Mouse (Mus musculus) heart, postnatal 0 days (tissue): Measurements from ENCODE around the gene Ticrr. TPM values are rescaled to one million over a fixed set of nuclear protein-coding genes. Genes with fewer than 3 reads are reported as not detected.

ENCODE experiments used
- ATAC-seq: fragments of 200-750 bp; cut with Nextera tagmentation; 2 replicates; pipeline ENCODE4 v1.8.0; 2017; ENCODE audit warnings: low read depth, moderate number of reproducible peaks, moderate library complexity; ENCODE audit not compliant: insufficient read depth
- DNase-seq: peaks from one replicate; pipeline ENCODE4 v3.0.0-alpha.2; 2016; ENCODE audit warnings: low spot score
- H3K27ac ChIP-seq: fragments of 300-500 bp; sonication (generic); 2 replicates; pipeline ENCODE4 v1.5.1; 2014; ENCODE audit warnings: low read depth, mild to moderate bottlenecking
- H3K27me3 ChIP-seq: fragments of 300-500 bp; sonication (generic); 2 replicates; pipeline ENCODE4 v1.6.1; 2014; ENCODE audit warnings: low read length, mixed read lengths; ENCODE audit not compliant: control insufficient read depth, insufficient read depth
- H3K36me3 ChIP-seq: fragments of 300-500 bp; sonication (generic); replicated peaks from 2 replicates; pipeline ENCODE4 v1.6.1; 2014; ENCODE audit warnings: low read length, mixed read lengths; ENCODE audit not compliant: control insufficient read depth, insufficient read depth
- H3K4me1 ChIP-seq: fragments of 300-500 bp; sonication (generic); 2 replicates; pipeline ENCODE4 v1.6.1; 2014; ENCODE audit warnings: antibody characterized with exemption; ENCODE audit not compliant: control insufficient read depth, insufficient read depth
- H3K4me2 ChIP-seq: fragments of 300-500 bp; sonication (generic); 2 replicates; pipeline ENCODE4 v1.6.1; 2014; ENCODE audit warnings: low read depth, mild to moderate bottlenecking, low read length, moderate library complexity
- H3K4me3 ChIP-seq: fragments of 300-500 bp; sonication (generic); 2 replicates; pipeline ENCODE4 v1.5.1; 2014; ENCODE audit warnings: low read depth, low read length
- H3K9ac ChIP-seq: fragments of 300-500 bp; sonication (generic); replicated peaks from 2 replicates; pipeline ENCODE4 v1.6.1; 2014; ENCODE audit warnings: low read depth, low read length, mixed read lengths
- H3K9me3 ChIP-seq: fragments of 300-500 bp; sonication (generic); replicated peaks from 2 replicates; pipeline ENCODE4 v1.6.1; 2016; ENCODE audit warnings: low read length; ENCODE audit not compliant: control insufficient read depth
- CTCF ChIP-seq: IDR thresholded peaks from 2 replicates; pipeline ENCODE4 v1.5.1; 2016; ENCODE audit warnings: antibody characterized with exemption, control low read depth, low read depth
- EP300 ChIP-seq: IDR thresholded peaks from 2 replicates; pipeline ENCODE4 v1.6.1; 2016; ENCODE audit warnings: antibody characterized with exemption, low read depth
- WGBS: fragments of 180-500 bp; shearing (Covaris S2); extraction: QIAGEN DNeasy Blood & Tissue Kit; methylation state at CpG from one replicate; pipeline ENCODE4 v1.1.7; 2014; 5-methylcytosine and 5-hydroxymethylcytosine counted together
- polyA plus RNA-seq: library from polyadenylated mRNA; unstranded; fragments of >200 nt; fragmentation: Nextera tagmentation; extraction: Ambion mirVana; gene quantifications from 2 replicates; pipeline ENCODE4 v1.2.1, GENCODE M21; 2015
- total RNA-seq: library from RNA; depleted of rRNA; stranded (reverse); fragments of >200 nt; gene quantifications from 2 replicates; pipeline ENCODE4 v1.2.3, GENCODE M21; 2014; ENCODE audit warnings: low replicate concordance; rRNA removed

Ticrr gene
- total and polyA plus RNA-seq, 2 experiments from 2014 or later, result 0.74 to 2.2 TPM

DNA sequence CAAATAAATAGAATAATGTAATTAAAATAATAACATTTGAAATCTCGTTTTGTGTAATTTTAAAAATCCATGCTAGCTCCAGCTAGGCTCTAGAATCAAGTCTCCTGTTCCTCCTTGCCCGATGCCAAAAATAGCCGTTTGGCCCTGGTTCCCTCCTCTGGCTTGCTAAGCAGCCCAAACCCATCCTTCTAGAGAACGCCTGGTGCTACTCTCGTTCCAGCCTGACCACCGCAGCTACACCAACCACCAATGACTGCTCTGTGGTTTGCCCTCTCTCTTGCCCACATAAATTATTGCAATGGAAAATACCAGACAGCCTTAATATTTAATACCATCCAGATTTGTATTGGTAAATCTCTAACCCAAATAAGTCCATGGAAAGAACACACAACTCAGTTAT lies 87.7 kb downstream of the Ticrr start:
- no peaks in the 10 kb centered on the region for H3K27me3 ChIP-seq
- peaks cover 8% of the 10 kb centered on the region; the same call in 1 of the 2 replicates for H3K4me1 ChIP-seq
- H3K36me3 ChIP-seq, result no peaks in the 10 kb centered on the region
- TF ChIP-seq CTCF, result no peak
- TF ChIP-seq EP300, result no peak
- no peak overlapping the region for H3K4me2 ChIP-seq
- no peak for DNase-seq
- 52% methylated on average over 6 of the region's 6 CpGs for WGBS
- ATAC-seq, result no peak
- H3K9me3 ChIP-seq, result no peaks in the 10 kb centered on the region
- no peak overlapping the region for H3K4me3 ChIP-seq
- H3K9ac ChIP-seq, result no peak overlapping the region
- H3K27ac ChIP-seq, result no peak overlapping the region

Other genes with a start within 250 kb of the Ticrr start
- 32.6 and 87.4 TPM in 2 replicates for gene Polg, start 193.8 kb upstream of the Ticrr start, total RNA-seq
- gene Polg, start 193.8 kb upstream of the Ticrr start, polyA plus RNA-seq, result 15.9 and 17.1 TPM in 2 replicates
- gene Rhcg, start 42.5 kb upstream of the Ticrr start, total RNA-seq, result 0.04 and 0.19 TPM in 2 replicates
- 0.40 and 0.44 TPM in 2 replicates for gene Rhcg, start 42.5 kb upstream of the Ticrr start, polyA plus RNA-seq
- gene Kif7, start 55.5 kb downstream of the Ticrr start, total RNA-seq, result 1.7 and 2.0 TPM in 2 replicates
- gene Kif7, start 55.5 kb downstream of the Ticrr start, polyA plus RNA-seq, result 0.92 and 0.93 TPM in 2 replicates
- not detected in 2 replicates for gene Plin1, start 72.7 kb downstream of the Ticrr start, total RNA-seq
- 0.11 and 0.41 TPM in 2 replicates for gene Plin1, start 72.7 kb downstream of the Ticrr start, polyA plus RNA-seq
- 0.04 and 3.4 TPM in 2 replicates for gene Pex11a, start 82.9 kb downstream of the Ticrr start, total RNA-seq
- gene Pex11a, start 82.9 kb downstream of the Ticrr start, polyA plus RNA-seq, result 9.4 and 11.6 TPM in 2 replicates
- not detected in 2 replicates for gene Wdr93, start 83.0 kb downstream of the Ticrr start, total RNA-seq
- gene Wdr93, start 83.0 kb downstream of the Ticrr start, polyA plus RNA-seq, result 0.05 TPM in 1 of 2 replicates, not detected in the other
- gene Mesp1, start 133.6 kb downstream of the Ticrr start, total RNA-seq, result not detected in 2 replicates
- not detected in 2 replicates for gene Mesp1, start 133.6 kb downstream of the Ticrr start, polyA plus RNA-seq
- not detected in 2 replicates for gene Mesp2, start 150.5 kb downstream of the Ticrr start, total RNA-seq
- gene Mesp2, start 150.5 kb downstream of the Ticrr start, polyA plus RNA-seq, result 0.10 and 0.11 TPM in 2 replicates
- 13.4 and 15.6 TPM in 2 replicates for gene Anpep, start 200.9 kb downstream of the Ticrr start, total RNA-seq
- 6.9 and 8.3 TPM in 2 replicates for gene Anpep, start 200.9 kb downstream of the Ticrr start, polyA plus RNA-seq